Mouse (Mus musculus) lung, postnatal 10 days (tissue): ENCODE data around the gene Gm37240.
A peak's percentile ranks its signal among the peaks of the same experiment; 100 is the strongest.

Experiments
- DNase-seq: peaks from one replicate; pipeline ENCODE4 v3.0.0; 2021

The Gm37240 gene

GRCm38 (mm10) chr3:84478896-84479292 lies 1408.4 kb downstream of the Gm37240 start:
- no peak for DNase-seq

- DNase-seq = no peak
Measured at GRCm38 (mm10) chr3:84478195-84478594, 1409.1 kb downstream of the Gm37240 start.

GRCm38 (mm10) chr3:84477498-84477897 lies 1409.8 kb downstream of the Gm37240 start:
- no peak for DNase-seq

DNA sequence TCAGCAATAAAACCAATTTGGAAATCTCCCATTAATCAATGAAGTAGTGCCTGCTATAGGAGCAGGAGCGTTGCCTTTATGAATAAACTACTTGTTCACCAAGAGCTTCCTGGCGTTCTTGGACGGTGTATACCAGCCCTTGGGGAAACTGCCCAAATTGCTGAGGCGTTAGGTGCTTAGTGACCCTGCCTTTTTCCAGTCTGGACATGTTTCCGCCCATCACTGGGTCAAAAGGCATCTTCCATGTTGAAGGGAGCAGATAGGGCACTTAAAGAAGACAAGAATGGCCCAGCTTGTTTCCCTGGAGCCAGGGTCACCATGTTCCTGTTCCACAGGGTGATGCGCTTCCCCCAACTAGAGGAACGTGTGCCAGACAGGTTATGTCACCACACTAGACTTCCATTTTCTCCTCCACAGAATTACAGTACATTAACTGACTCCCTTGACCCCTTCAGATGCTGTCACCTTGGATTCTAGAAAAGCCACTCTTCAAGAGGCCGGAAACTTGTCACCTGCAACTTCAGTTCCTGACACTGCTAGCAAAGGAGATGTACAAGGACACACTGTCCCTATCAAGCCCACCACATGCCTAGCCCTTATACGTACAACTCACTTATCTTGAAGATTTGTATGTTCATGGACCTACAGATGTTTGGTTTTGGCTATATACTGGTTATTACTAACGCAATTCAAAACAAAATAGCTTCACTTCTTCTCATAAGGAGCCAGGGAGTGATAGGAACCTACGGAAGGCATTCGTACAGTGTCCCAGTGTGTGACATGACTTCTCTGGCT lies 1412.1 kb downstream of the Gm37240 start:
- DNase-seq = no peak

DNA sequence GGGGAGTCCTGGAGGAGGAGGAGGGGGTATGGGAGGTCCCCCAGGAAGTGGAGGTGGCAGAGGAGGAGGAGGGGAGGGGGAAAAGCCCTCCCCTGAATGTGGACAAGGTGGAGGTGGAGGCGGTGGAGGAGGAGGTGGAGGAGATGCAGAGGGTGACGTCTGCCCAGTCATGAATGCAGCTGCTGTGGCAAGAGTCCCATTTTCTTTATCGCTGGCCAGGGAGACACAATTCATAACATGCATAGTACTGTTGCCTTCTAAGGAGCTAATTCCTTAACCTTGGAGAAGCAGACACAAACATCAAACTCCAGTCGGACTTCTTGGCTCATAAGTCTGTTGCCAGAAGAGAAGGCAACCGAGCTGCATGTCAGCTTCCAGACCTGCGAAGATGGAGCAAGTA lies 1412.9 kb downstream of the Gm37240 start:
- DNase-seq = no peak

- no peak for DNase-seq
Measured at GRCm38 (mm10) chr3:84472955-84473354, 1414.4 kb downstream of the Gm37240 start.

- DNase-seq = peak; percentile 27
Measured at GRCm38 (mm10) chr3:84472527-84472926, 1414.8 kb downstream of the Gm37240 start.

- no peak for DNase-seq
Measured at GRCm38 (mm10) chr3:84471146-84471545, 1416.2 kb downstream of the Gm37240 start.

DNA sequence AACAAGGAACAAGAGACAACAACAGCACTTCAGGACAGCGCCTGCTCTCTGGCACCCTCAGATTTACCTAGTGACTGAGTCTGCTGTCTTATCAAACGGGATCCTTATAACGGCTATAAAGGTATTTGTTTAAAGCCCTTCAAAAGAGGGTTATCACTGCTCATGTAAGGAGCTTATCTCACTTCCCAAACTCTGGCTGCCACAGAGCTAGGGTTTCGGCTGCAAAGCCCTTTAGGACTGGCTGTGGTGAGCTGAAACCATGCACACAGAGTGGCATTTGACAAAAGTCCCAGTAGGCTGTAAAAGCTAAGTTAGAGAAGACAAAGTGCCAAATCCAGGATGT lies 1419.2 kb downstream of the Gm37240 start:
- DNase-seq = no peak

DNA sequence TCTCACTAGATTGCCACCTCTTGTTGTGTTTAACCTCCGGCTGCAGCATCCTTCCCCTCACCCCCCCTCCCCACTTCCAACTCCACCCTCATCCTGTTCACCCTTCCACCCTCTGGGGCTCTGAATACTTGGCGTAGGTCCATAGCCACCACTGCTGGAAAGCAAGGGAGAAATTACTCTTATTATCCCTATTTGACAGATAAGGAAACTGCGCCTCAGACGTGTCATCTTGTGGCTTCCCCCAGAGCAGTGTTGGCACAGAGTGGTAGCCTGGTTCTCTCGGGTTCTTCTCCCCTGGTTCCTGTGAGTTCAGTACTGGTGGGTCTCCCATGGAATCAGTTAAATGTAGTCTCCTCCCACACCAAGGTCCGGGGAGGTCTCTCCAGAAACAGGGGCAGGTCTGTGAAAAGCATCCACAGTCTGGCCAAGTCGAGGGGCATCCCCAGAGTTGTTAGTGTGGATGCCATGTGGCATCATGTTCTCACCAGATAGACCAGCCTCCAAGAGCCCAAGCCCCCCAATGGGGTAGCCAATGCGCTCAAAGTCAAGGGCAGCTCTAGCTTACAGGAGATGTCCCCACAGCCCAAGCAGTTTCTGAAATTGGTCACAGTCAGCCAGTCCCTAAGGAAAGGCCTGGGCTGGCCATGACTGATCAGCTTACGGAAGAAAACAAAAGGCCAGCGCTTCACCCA lies 1419.8 kb downstream of the Gm37240 start:
- peak; percentile 65 for DNase-seq

DNA sequence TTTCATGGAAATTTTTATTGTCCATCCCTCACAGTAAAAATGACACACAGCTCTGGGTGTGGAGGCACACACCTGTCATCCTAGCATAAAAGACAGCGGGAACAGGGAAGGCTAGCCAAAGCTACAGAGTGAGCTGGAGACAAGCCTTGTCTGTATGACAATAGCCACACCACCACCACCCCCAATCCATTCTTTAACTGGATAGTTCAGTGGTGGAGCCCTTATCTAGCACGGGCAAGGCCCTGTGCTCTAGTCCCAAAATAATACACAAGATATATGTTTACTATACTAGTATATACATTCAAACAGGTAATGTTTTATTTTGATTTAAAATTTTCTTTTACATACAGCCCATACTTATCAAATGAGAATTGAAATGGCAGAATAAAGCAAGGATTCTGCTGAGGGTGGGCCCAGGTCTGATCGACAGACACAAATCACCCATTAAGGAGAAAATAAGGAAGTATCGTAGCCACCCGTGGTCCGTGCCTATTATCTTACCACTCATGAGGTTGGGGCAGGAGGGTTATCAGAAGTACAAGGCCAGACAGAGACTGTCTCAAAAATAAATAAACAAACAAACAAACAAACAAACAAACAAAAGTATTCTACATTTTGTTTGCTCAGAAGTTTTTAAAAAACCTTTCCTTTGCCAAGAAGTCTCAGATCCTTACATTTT lies 1421.4 kb downstream of the Gm37240 start:
- DNase-seq = no peak

GRCm38 (mm10) chr3:84461687-84462086 lies 1425.6 kb downstream of the Gm37240 start:
- DNase-seq = no peak

DNA sequence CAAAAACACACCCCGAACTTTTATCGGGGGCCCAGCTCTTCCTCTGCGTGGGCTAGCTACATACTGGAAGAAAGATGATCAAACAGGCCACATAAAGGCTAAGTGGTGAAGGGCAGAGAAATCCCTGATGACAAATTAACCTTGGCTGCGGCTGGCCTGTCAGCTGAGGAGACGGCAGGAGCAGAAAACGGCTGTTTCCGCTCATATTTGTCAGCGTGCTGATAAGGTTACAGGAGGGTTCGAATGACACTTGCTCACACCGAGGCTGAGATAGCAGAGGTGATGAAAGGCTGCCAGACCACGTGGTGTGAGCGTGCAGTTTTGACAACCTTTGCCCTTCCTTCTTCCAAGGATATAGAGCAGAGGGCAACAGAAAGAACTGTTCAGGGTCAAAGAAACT lies 1426.4 kb downstream of the Gm37240 start:
- no peak for DNase-seq

DNA sequence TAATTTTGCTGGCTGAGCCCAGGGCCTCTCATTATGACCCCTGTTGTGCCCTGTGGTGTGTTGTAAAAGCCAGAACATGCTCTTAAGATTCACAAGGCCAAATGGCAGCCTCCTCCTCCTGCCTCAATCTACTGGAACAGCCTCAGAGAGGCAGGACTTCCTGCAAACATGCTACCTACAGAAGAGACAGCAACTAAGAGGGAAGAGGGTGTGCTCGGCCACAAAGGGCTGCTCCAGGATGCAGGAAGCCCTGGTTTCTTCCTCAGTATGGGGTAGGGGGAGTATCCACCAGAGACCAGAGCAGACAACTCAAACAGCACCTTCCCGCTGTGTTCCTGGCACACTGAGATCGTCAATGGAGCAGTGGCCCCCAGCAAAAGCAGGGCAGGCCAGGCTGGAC lies 1426.8 kb downstream of the Gm37240 start:
- no peak for DNase-seq

- DNase-seq = no peak
Measured at GRCm38 (mm10) chr3:84455733-84456417, 1431.4 kb downstream of the Gm37240 start.

- DNase-seq = no peak
Measured at GRCm38 (mm10) chr3:84450651-84451050, 1436.7 kb downstream of the Gm37240 start.

- DNase-seq = no peak
Measured at GRCm38 (mm10) chr3:84449015-84449414, 1438.3 kb downstream of the Gm37240 start.

GRCm38 (mm10) chr3:84447803-84448202 lies 1439.5 kb downstream of the Gm37240 start:
- no peak for DNase-seq
